Mouse (Mus musculus): ENCODE measurements around the gene Kdm6a. TPM values are rescaled to one million over a fixed set of nuclear protein-coding genes. Genes with fewer than 3 reads are reported as not detected.

The Kdm6a gene
- polyA plus RNA-seq (2015; fragmentation: Nextera tagmentation; extraction: Ambion mirVana) = 14.4 and 17.3 TPM in 2 replicates

DNA sequence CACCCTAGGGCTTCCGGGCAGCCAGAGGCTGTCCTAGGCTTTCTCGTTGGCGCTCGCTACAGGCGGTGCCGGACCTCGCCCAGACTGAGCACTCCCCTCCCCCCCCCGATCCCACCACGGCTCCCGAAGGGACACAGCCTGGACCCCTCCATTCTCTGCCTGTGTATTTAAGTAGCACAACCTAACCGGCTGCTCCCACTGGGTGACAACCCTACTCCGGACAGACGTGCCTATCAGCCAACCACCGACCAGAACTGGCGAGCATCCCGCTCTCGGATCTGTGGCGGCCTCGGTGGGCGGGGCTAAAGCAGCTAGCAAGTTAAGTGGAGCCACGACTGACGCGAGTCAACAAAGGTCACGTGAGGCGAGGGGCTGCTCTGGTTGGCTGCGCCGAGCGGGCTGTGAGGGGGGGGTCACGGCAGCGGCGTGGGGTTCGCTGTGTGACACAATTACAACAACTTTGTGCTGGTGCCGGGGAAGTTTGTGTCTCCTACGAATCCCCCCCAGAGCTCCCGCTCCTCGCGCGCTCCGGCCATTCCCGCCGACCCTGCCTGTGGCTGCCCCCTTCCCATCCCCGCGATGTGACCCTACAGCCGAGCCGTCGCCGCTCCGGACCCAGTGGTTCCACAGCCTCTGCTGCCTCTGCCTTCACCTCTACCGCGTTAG, at the start of gene Kdm6a:
Gene Kdm6a (plus strand): TSS at position 384 of the 666 bp plus-strand sequence.
- Histone ChIP-seq H3K9me3 (no peaks in the 10 kb centered on the region), H3K4me1 (replicated peaks) (no peaks in the 10 kb centered on the region), H3K36me3 (no peaks in the 10 kb centered on the region), H3K9ac (peak within 1 kb of the TSS; percentile 84), H3K27me3 (replicated peaks) (no peaks in the 10 kb centered on the region), H3K4me2 (replicated peaks) (peak within 1 kb of the TSS; percentile 76), H3K27ac (peak within 1 kb of the TSS; percentile 97), H3K4me3 (replicated peaks) (peak within 1 kb of the TSS; percentile 72)
- WGBS = under 1% methylated on average over 50 of the region's 50 CpGs
- ATAC-seq = peak; percentile 99

DNA sequence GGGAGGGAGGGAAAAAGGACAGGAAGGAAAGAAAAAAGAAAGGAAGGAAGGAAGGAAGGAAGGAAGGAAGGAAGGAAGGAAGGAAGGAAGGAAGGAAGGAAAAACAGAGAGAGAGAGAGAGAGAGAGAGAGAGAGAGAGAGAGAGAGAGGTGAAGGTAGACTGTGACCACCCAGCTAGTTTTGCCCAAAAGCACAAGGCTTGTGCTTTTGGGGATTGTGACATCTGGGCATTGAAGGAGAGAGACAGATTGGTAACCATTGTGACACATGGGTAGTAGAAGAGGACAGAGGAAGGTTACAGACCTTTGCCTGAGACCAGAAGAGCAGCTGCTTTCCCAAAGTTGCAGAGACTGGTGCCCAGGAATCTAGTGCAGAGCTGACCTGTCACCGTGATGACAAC, 16.8 kb upstream of the Kdm6a start, which contains the start of gene Dusp21:
Gene Dusp21 (plus strand): TSS at position 301 of the 400 bp plus-strand sequence.
- 95% methylated on average over 1 of the region's 1 CpGs for WGBS
- Histone ChIP-seq H3K9ac (no peak within 1 kb of the TSS), H3K4me1 (replicated peaks) (no peaks in the 10 kb centered on the region), H3K27me3 (replicated peaks) (no peaks in the 10 kb centered on the region), H3K4me2 (replicated peaks) (no peak within 1 kb of the TSS), H3K4me3 (replicated peaks) (no peak within 1 kb of the TSS), H3K9me3 (no peaks in the 10 kb centered on the region), H3K36me3 (no peaks in the 10 kb centered on the region), H3K27ac (no peak within 1 kb of the TSS)
- ATAC-seq = no peak

DNA sequence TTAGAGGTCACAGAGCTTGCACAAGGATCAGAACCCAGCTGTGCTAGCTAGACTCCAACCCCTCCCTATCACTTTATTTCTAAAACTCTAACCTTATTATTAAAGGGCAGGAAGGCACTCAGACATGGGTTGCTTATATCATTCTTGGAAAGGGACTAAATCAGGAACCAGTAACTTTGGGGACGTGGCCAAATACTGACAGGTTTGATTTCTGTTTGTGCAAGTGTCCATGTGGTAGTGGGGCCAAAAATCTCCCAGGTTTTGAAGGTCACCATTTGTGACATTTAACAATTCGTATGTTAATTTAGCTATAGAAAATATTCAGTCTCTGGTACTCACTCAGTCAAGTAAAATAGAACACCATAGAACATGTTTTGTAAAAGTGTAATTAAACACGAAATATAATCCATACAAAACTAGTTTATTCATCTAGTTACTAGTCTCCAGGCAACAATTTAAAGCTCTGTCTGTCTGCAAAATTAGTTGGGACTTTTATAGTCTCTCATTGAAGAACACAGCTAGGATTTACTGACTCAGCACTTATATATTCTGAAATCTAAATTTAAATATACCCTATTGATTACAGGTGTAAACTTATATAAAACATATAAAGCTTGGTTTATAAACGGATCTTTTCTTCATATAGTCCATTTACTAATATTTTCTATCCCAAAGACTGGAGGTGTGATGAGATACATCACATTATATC, 1.5 kb upstream of the Kdm6a start:
- Histone ChIP-seq H3K9me3 (no peaks in the 10 kb centered on the region), H3K4me3 (replicated peaks) (no peak overlapping the region), H3K27ac (no peak overlapping the region), H3K36me3 (no peaks in the 10 kb centered on the region), H3K4me2 (replicated peaks) (no peak overlapping the region), H3K4me1 (replicated peaks) (no peaks in the 10 kb centered on the region), H3K9ac (no peak overlapping the region), H3K27me3 (replicated peaks) (no peaks in the 10 kb centered on the region)
- ATAC-seq = no peak
- 67% methylated on average over 4 of the region's 4 CpGs for WGBS

DNA sequence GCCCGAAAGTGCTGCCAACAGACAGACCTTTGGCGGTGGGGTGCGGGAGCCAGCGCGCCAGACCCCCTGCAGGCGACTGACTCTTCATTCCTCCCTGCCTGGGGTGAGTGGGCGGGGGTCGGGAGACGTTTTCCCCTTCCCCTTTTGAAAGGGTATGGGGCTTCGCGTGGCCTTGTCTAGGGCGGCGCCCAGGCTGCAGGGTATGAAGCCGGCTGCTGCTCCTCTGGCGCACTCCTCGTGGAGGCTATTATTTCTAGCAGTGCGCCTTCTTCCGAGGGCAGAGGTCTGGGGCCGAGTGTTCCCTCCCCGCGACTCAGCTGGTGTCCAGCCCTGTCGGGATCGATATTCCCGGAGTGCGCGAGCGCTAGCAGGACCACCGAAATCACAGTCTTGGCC, 581 bp upstream of the Kdm6a start:
- Histone ChIP-seq H3K4me1 (replicated peaks) (no peaks in the 10 kb centered on the region), H3K27ac (peak overlapping the region; percentile 81), H3K27me3 (replicated peaks) (no peaks in the 10 kb centered on the region), H3K4me3 (replicated peaks) (peak overlapping the region; percentile 55), H3K9ac (peak overlapping the region; percentile 64), H3K9me3 (no peaks in the 10 kb centered on the region), H3K36me3 (no peaks in the 10 kb centered on the region), H3K4me2 (replicated peaks) (peak overlapping the region; percentile 76)
- WGBS = under 1% methylated on average over 28 of the region's 28 CpGs
- peak; percentile 77 for ATAC-seq

DNA sequence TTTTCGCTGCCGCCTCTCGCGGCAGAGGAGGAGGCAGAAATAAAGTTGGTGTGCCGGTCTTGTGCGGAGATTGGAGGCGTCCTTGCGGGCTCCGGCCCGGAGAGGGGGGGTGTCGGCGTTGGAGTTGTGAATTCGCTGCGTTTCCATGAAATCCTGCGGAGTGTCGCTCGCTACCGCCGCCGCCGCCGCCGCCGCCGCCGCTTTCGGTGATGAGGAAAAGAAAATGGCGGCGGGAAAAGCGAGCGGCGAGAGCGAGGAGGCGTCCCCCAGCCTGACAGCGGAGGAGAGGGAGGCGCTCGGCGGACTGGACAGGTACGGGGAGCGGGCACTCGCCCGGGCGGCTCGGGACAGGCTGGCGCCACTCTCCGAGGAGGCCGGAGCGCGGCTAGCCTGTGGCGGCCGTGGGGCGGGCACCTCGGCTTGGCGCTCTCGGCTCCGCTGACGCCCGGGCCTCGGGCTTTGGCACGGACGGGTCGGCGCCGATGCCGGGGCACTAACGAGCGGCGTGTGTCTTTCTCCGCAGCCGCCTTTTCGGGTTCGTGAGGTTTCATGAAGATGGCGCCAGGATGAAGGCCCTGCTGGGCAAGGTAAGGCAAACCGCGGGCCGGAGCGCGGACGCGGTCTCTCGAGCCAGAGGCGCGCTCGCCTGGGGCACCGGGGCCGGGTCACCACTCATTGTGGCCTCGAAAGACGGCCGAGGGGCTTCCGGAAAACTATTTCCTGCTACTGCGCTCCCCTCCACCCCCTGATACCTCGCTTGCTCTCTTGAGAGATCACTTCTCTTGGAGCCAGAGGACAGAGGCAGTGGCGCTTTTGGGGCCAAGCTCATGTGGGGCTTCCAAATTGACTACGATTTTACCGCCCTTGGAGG, 721 bp downstream of the Kdm6a start:
- peak; percentile 43 for ATAC-seq
- H3K27ac ChIP-seq = peak overlapping the region; percentile 97
- H3K27me3 ChIP-seq (replicated peaks) = no peaks in the 10 kb centered on the region
- H3K4me3 ChIP-seq (replicated peaks) = peak overlapping the region; percentile 72
- no peaks in the 10 kb centered on the region for H3K9me3 ChIP-seq
- peak overlapping the region; percentile 84 for H3K9ac ChIP-seq
- H3K4me2 ChIP-seq (replicated peaks) = peak overlapping the region; percentile 49
- H3K4me1 ChIP-seq (replicated peaks) = no peaks in the 10 kb centered on the region
- WGBS = under 1% methylated on average over 93 of the region's 95 CpGs
- no peaks in the 10 kb centered on the region for H3K36me3 ChIP-seq

DNA sequence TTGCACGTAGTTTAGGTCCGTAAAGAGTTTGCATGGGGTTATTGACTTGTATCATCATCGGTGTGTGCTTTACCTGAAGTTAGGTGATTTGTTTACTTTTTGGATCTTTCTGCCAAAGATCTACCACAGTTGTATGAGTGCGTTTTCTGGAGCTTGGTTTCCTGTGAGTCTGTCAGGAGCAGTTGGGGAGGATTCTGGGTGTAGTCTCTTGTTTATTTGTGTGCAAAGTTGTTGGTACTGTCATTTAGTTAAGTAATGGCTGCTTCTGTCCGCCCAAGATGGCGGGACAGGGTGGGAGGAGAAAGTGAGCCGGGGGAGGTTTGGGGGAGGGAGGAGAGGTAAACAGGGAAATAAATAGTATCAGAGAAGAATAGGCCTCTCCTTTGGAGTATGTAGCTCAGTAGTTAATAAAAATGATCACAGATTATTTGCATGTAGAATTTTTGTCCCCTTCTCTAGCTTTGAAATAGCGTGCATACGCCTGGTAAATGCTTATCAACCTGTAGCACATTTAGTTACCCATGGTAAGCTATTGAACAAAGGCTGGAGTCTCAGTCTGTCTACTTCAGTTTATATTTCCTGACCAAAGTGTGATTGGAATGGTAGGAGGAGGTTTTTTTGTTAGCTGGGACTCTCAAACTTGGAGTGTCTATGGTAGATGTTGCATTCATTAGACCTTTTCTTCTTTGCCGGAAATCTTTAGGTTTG, 1.7 kb downstream of the Kdm6a start:
- Histone ChIP-seq H3K4me3 (replicated peaks) (peak overlapping the region; percentile 72), H3K9ac (peak overlapping the region; percentile 84), H3K9me3 (no peaks in the 10 kb centered on the region), H3K4me2 (replicated peaks) (peak overlapping the region; percentile 49), H3K27me3 (replicated peaks) (no peaks in the 10 kb centered on the region), H3K4me1 (replicated peaks) (no peaks in the 10 kb centered on the region), H3K27ac (peak overlapping the region; percentile 97; the same call in 1 of the 2 replicates), H3K36me3 (no peaks in the 10 kb centered on the region)
- no peak for ATAC-seq
- WGBS = 2% methylated on average over 10 of the region's 10 CpGs

DNA sequence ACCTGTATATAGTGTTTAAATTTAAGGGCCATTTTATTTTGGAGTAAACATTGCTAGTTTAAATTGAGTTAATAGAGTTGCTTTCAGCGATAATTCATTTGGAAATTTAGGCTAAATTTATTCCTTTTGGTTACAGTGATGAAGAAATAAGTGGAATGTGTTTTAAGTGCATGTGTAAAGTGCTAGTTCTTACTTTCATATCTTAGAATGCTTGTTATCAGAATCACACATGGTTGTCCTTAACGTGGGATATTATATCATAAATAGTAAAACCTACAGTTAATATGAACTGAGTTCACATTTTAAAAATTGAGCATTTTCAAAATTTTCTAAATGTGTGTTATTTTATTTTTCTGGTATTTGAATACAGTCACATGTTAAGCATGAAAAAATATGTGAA, 2.7 kb downstream of the Kdm6a start:
- Histone ChIP-seq H3K9me3 (no peaks in the 10 kb centered on the region), H3K9ac (no peak overlapping the region), H3K36me3 (no peaks in the 10 kb centered on the region), H3K27me3 (replicated peaks) (no peaks in the 10 kb centered on the region), H3K4me1 (replicated peaks) (no peaks in the 10 kb centered on the region), H3K4me2 (replicated peaks) (no peak overlapping the region), H3K4me3 (replicated peaks) (no peak overlapping the region), H3K27ac (no peak overlapping the region)
- no peak for ATAC-seq
- 62% methylated on average over 2 of the region's 2 CpGs for WGBS

DNA sequence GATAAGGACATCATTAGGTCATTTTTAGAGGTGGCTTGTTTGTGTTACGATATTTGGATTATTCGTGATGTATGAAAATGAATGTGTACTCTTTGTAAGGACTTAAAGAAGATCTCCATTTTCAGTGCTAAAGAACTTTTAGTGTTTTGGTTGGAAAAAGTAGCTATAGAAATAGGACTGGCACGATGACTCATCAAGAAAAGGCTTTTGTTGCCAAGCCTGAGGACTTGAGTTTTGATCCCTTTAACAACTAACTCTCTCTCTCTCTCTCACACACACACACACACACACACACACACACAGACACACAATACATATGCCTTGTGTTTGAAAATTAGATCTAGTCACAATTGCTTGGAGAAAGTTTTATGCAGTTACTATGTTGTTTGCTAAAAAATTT, 4.6 kb downstream of the Kdm6a start:
- Histone ChIP-seq H3K9ac (no peak overlapping the region), H3K27me3 (replicated peaks) (no peaks in the 10 kb centered on the region), H3K4me1 (replicated peaks) (no peaks in the 10 kb centered on the region), H3K4me2 (replicated peaks) (no peak overlapping the region), H3K9me3 (no peaks in the 10 kb centered on the region), H3K4me3 (replicated peaks) (no peak overlapping the region), H3K27ac (no peak overlapping the region), H3K36me3 (no peaks in the 10 kb centered on the region)
- ATAC-seq = no peak
- 81% methylated on average over 3 of the region's 3 CpGs for WGBS

DNA sequence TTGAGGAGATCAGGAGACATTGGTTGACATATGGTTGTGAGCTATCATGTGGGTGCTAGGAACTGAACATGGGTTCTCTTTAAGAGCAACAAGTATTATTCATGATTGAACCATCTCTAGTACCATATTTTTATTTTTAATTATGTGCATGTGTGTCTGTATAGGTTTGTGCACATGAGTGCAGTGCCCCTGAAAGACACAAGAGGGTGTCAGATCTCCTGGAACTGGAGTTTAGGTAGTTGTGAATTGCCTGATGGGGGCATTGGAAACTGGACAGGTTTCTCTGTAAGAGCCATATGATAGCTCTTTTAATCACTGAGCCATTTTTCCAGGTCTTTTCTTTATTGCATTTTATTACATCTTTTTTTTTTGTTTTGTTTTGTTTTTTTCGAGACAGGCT, 6.6 kb downstream of the Kdm6a start:
- ATAC-seq = no peak
- H3K9ac ChIP-seq = no peak overlapping the region
- H3K27me3 ChIP-seq (replicated peaks) = no peaks in the 10 kb centered on the region
- H3K36me3 ChIP-seq = no peaks in the 10 kb centered on the region
- H3K4me1 ChIP-seq (replicated peaks) = no peaks in the 10 kb centered on the region
- 90% methylated on average over 1 of the region's 1 CpGs for WGBS
- H3K27ac ChIP-seq = no peak overlapping the region
- H3K9me3 ChIP-seq = no peaks in the 10 kb centered on the region
- no peak overlapping the region for H3K4me3 ChIP-seq (replicated peaks)
- H3K4me2 ChIP-seq (replicated peaks) = no peak overlapping the region

DNA sequence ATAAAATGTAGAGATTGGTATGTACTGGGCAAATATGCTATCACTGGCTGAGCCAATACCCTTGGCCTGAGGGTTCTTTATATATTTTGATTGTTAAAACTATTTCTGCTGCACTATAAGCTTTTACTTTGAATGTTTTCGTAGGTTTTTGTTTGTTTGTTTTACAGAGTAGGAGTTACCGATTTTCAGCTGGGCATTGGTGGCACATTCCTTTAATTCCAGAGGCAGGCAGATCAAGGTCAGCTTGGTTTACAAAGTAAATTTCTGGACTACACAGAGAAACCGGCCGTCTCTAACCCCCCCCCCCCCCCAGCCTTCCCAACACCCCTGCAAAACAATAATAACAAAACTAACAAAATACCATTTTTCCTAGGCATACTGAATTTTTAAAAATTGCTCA, 12.5 kb downstream of the Kdm6a start:
- H3K36me3 ChIP-seq = no peaks in the 10 kb centered on the region
- no peaks in the 10 kb centered on the region for H3K9me3 ChIP-seq
- no peak overlapping the region for H3K4me2 ChIP-seq (replicated peaks)
- H3K4me1 ChIP-seq (replicated peaks) = no peaks in the 10 kb centered on the region
- H3K4me3 ChIP-seq (replicated peaks) = no peak overlapping the region
- no peak overlapping the region for H3K9ac ChIP-seq
- ATAC-seq = no peak
- no peaks in the 10 kb centered on the region for H3K27me3 ChIP-seq (replicated peaks)
- WGBS = 32% methylated on average over 4 of the region's 4 CpGs
- H3K27ac ChIP-seq = no peak overlapping the region

DNA sequence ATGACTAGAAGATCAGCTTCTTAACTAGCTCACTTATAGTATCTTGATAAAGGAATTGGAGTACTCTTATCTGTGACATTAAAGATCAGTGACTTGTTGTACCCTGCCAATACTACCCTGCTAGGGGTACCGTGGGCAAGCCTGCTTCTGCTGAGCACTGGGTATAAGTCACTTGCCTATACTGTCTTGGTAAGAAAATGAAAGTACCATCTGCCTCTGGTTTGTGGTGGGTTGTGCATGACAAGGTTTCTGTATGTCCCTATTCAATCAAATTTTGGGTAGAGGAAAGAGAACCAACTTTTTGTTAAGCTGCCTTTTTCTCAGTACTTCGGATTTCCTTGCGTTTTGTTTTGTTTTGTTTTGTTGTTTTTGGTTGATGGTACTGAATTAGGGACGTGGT, 15.4 kb downstream of the Kdm6a start:
- Histone ChIP-seq H3K4me2 (replicated peaks) (no peak overlapping the region), H3K9ac (no peak overlapping the region), H3K27ac (no peak overlapping the region), H3K4me1 (replicated peaks) (no peaks in the 10 kb centered on the region), H3K27me3 (replicated peaks) (no peaks in the 10 kb centered on the region), H3K4me3 (replicated peaks) (no peak overlapping the region), H3K36me3 (no peaks in the 10 kb centered on the region), H3K9me3 (no peaks in the 10 kb centered on the region)
- ATAC-seq = no peak
- WGBS = 82% methylated on average over 4 of the region's 4 CpGs

DNA sequence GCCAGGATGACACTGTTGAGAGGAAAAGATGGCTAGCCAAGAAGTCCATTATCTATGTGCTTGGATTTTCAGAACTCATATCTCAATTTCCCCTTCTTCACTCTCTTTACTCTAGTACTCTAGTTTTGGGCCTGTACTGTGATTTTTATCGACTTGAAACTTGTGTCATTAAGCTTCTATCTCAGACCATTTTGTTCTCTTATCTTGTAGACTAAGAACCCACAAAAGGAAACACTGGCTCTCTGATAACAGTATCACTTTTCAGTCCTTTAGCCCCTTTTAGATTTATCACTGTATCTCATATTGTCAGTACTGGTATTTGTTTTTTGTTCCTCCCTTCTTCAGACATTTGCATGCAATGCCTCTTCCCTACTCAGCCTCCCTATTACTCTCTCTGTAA, 17.1 kb downstream of the Kdm6a start:
- H3K36me3 ChIP-seq = no peaks in the 10 kb centered on the region
- no peak overlapping the region for H3K4me2 ChIP-seq (replicated peaks)
- no peaks in the 10 kb centered on the region for H3K4me1 ChIP-seq (replicated peaks)
- H3K27me3 ChIP-seq (replicated peaks) = no peaks in the 10 kb centered on the region
- WGBS = 41% methylated on average over 1 of the region's 1 CpGs
- H3K27ac ChIP-seq = no peak overlapping the region
- no peak for ATAC-seq
- H3K9me3 ChIP-seq = no peaks in the 10 kb centered on the region
- no peak overlapping the region for H3K9ac ChIP-seq
- H3K4me3 ChIP-seq (replicated peaks) = no peak overlapping the region

Data from intestine, embryonic 15.5 days (tissue).